Mouse (Mus musculus): ENCODE results near the gene Dnajc17. TPM values are rescaled to one million over a fixed set of nuclear protein-coding genes. Genes with fewer than 3 reads are reported as not detected.

The Dnajc17 gene
- total RNA-seq, 2 experiments from 2014 or later = 7.7 to 7.8 TPM

Other genes with a start within 250 kb of the Dnajc17 start
- 1 to 10 TPM; 3.3 to 4.6 TPM for gene Ccdc32, start 179.4 kb downstream of the Dnajc17 start, total RNA-seq (2021)
- gene Rpusd2, start 174.0 kb downstream of the Dnajc17 start, total RNA-seq (2021) = 1 to 10 TPM; 2.7 to 2.8 TPM
- under 1 TPM; 0.44 to 0.79 TPM for gene Knl1, start 161.7 kb downstream of the Dnajc17 start, total RNA-seq (2021)
- under 1 TPM; 0.81 to 0.92 TPM for gene Rad51, start 96.0 kb downstream of the Dnajc17 start, total RNA-seq (2021)
- gene Rmdn3, start 51.8 kb downstream of the Dnajc17 start, total RNA-seq (2021) = 1 to 10 TPM; 4.7 to 4.8 TPM
- gene Gchfr, start 41.0 kb downstream of the Dnajc17 start, total RNA-seq (2021) = not detected
- not detected for gene Gm14137, start 34.3 kb downstream of the Dnajc17 start, total RNA-seq (2021)
- gene Zfyve19, start 178 bp downstream of the Dnajc17 start, total RNA-seq (2021) = 10 to 100 TPM; 10.9 to 15.1 TPM
- not detected for gene Ppp1r14d, start 21.1 kb upstream of the Dnajc17 start, total RNA-seq (2021)
- under 1 TPM in 1 of 2 experiments, not detected in 1; 0.20 TPM for gene Spint1, start 28.6 kb upstream of the Dnajc17 start, total RNA-seq (2021)
- gene Rhov, start 62.5 kb upstream of the Dnajc17 start, total RNA-seq (2021) = not detected
- gene Vps18, start 79.9 kb upstream of the Dnajc17 start, total RNA-seq (2021) = 1 to 10 TPM; 9.0 to 9.2 TPM
- 1 to 10 TPM; 5.1 to 5.5 TPM for gene Dll4, start 117.0 kb upstream of the Dnajc17 start, total RNA-seq (2021)
- gene Chac1, start 142.4 kb upstream of the Dnajc17 start, total RNA-seq (2021) = 10 to 100 TPM; 40.1 to 82.4 TPM

Data from gastrocnemius, postnatal 36 days (tissue).